Mouse (Mus musculus) heart, embryonic 11.5 days (tissue): Measurements from ENCODE around the gene Gm3250. TPM values are rescaled to one million over a fixed set of nuclear protein-coding genes. Genes with fewer than 3 reads are reported as not detected.

Experiments used
- polyA plus RNA-seq: library from polyadenylated mRNA; unstranded; fragments of >200 nt; fragmentation: Nextera tagmentation; extraction: Ambion mirVana; gene quantifications from 2 replicates; pipeline ENCODE4 v1.2.1, GENCODE M21; 2014

The Gm3250 gene
- polyA plus RNA-seq, 1 experiment from 2014 or later = not detected

Other genes starting within 250 kb of the Gm3250 start
- gene Pttg1ip, start 200.8 kb downstream of the Gm3250 start, polyA plus RNA-seq = 108 and 113 TPM in 2 replicates
- gene Sumo3, start 176.4 kb downstream of the Gm3250 start, polyA plus RNA-seq = 165 and 212 TPM in 2 replicates
- gene Gm49325, start 176.3 kb downstream of the Gm3250 start, polyA plus RNA-seq = not detected in 2 replicates
- gene Ube2g2, start 160.3 kb downstream of the Gm3250 start, polyA plus RNA-seq = 38.0 and 42.9 TPM in 2 replicates
- not detected in 2 replicates for gene Tspear, start 96.0 kb downstream of the Gm3250 start, polyA plus RNA-seq
- gene Gm19402, start 91.8 kb downstream of the Gm3250 start, polyA plus RNA-seq = not detected in 2 replicates
- not detected in 2 replicates for gene Gm9508, start 85.3 kb downstream of the Gm3250 start, polyA plus RNA-seq
- not detected in 2 replicates for gene Gm10272, start 75.9 kb downstream of the Gm3250 start, polyA plus RNA-seq
- not detected in 2 replicates for gene Gm10024, start 71.1 kb downstream of the Gm3250 start, polyA plus RNA-seq
- gene Gm10142, start 66.7 kb downstream of the Gm3250 start, polyA plus RNA-seq = not detected in 2 replicates
- gene Krtap12-1, start 61.9 kb downstream of the Gm3250 start, polyA plus RNA-seq = not detected in 2 replicates
- gene Gm10100, start 56.1 kb downstream of the Gm3250 start, polyA plus RNA-seq = not detected in 2 replicates
- not detected in 2 replicates for gene Gm18596, start 39.9 kb downstream of the Gm3250 start, polyA plus RNA-seq
- not detected in 2 replicates for gene Gm9736, start 31.2 kb downstream of the Gm3250 start, polyA plus RNA-seq
- gene Gm3233, start 22.9 kb downstream of the Gm3250 start, polyA plus RNA-seq = not detected in 2 replicates
- not detected in 2 replicates for gene Gm3238, start 11.2 kb downstream of the Gm3250 start, polyA plus RNA-seq
- not detected in 2 replicates for gene Gm7138, start 5.6 kb downstream of the Gm3250 start, polyA plus RNA-seq
- not detected in 2 replicates for gene Gm7137, start 5.7 kb upstream of the Gm3250 start, polyA plus RNA-seq
- not detected in 2 replicates for gene Gm9639, start 12.5 kb upstream of the Gm3250 start, polyA plus RNA-seq
- gene Gm19668, start 16.6 kb upstream of the Gm3250 start, polyA plus RNA-seq = not detected in 2 replicates
- gene Gm9507, start 29.3 kb upstream of the Gm3250 start, polyA plus RNA-seq = not detected in 2 replicates
- not detected in 2 replicates for gene Gm2696, start 32.1 kb upstream of the Gm3250 start, polyA plus RNA-seq
- not detected in 2 replicates for gene Krtap10-4, start 44.6 kb upstream of the Gm3250 start, polyA plus RNA-seq
- gene Krtap10-10, start 53.4 kb upstream of the Gm3250 start, polyA plus RNA-seq = not detected in 2 replicates
- not detected in 2 replicates for gene Gm36176, start 64.3 kb upstream of the Gm3250 start, polyA plus RNA-seq
- gene Gm10318, start 70.3 kb upstream of the Gm3250 start, polyA plus RNA-seq = not detected in 2 replicates
- not detected in 2 replicates for gene Gm3285, start 79.4 kb upstream of the Gm3250 start, polyA plus RNA-seq
- 1.5 and 1.8 TPM in 2 replicates for gene Lrrc3, start 120.0 kb upstream of the Gm3250 start, polyA plus RNA-seq
- 0.07 and 0.13 TPM in 2 replicates for gene Trpm2, start 188.0 kb upstream of the Gm3250 start, polyA plus RNA-seq
- gene 1810043G02Rik, start 196.0 kb upstream of the Gm3250 start, polyA plus RNA-seq = 17.1 and 17.2 TPM in 2 replicates
- 168 and 194 TPM in 2 replicates for gene Pfkl, start 227.5 kb upstream of the Gm3250 start, polyA plus RNA-seq